Mouse (Mus musculus): ENCODE measurements around the gene Rnaseh2b.

DNA sequence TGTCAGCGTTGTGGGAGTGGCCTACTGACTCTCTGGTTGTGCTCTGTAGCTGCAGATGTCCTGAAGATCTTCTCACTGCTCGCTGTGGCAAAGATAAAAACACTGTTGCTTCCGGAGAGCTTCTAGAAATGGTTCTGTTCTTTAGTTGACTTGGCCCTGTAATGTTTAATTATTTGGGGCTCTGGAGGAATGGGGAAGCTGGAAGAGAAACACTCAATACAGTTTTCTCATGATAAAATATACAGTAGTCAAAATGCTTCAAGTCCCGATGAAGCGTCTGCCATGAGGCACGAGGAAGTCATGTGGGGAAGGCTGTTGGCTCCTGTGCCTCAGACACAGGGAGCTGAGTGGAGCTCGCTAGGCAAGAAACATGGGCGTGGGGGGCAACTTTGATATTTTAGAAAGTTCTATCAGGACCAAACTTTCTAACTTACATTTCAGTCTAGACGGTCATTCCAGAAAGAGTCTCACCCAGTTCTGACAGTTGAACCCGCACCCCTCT lies 50.3 kb downstream of the Rnaseh2b start:
- TF ChIP-seq CTCF (IDR thresholded peaks at IDR 0.05; ENCODE audit: low read depth, low read length) = no peak
- TF ChIP-seq TAL1 (conservative IDR thresholded peaks at IDR 0.05; ENCODE audit: low read depth, low read length) = no peak
